14 mouse cellular contexts compared by ENCODE assay signal in the genomic region with DNA sequence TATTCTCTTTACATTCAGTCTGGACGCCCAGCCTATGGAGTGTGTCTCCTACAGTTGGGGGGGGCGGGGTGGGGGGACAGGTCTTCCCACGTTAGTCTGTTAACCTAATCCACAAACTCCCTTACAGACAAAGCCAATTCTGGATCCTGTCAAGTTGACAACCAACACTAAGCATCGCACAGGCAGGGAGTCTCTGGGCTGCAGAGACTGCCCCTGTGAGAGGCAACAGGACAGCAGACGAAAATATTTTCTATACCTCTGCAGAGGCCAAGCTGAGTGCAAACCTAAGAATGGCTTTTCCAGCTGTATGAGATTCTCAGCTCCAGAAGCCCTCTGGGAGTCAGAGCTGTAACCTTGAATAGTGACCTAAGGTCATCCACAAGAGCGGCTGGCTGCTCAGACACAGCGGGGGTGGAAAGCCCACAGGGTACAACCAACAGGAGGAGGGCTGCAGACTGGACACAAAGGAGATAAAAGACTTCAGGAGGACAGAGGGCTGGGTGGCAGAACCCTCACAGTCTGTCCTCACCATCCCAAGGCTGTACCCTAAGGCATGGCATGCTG. TPM values are rescaled to one million over a fixed set of nuclear protein-coding genes. Genes with fewer than 3 reads are reported as not detected.
DNase-seq lines count a peak whose midpoint lies in the region; ATAC-seq and TF ChIP-seq lines count a peak whose summit lies in the region.
"Had no signal": no experiment of that assay in that cellular context is flagged by ENCODE, and none has a peak within 500 bp of the region (broad histone marks: within the 10 kb centered on the region; RNA-seq: fewer than 3 reads in every experiment).

No protein-coding gene starts in this region.

- H3K9ac ChIP-seq in heart, adult 2 months (ENCODE audit: low read depth, low read length): peak overlapping the region; percentile 7; the same call in 1 of the 2 replicates
- H3K9ac ChIP-seq in ES-E14 (ENCODE audit: insufficient read depth, low read depth, low read length, poor library complexity, severe bottlenecking): no peak overlapping the region
- H3K9ac ChIP-seq in hindbrain, embryonic 12.5 days: no peak overlapping the region
- peak overlapping the region; percentile 7; the same call in 1 of the 2 replicates for H3K9ac ChIP-seq in midbrain, embryonic 11.5 days (ENCODE audit: low read length)
- H3K9ac ChIP-seq: embryonic facial prominence, embryonic 13.5 days had no signal

- no peaks in the 10 kb centered on the region for H3K27me3 ChIP-seq in heart, adult 2 months (ENCODE audit: control insufficient read depth, insufficient read depth, low read length)
- no peaks in the 10 kb centered on the region for H3K27me3 ChIP-seq in hindbrain, embryonic 12.5 days
- H3K27me3 ChIP-seq in midbrain, embryonic 11.5 days (ENCODE audit: control insufficient read depth, insufficient read depth, low read length): no peaks in the 10 kb centered on the region
- H3K27me3 ChIP-seq: embryonic facial prominence, embryonic 13.5 days had no signal

- no peak for TF ChIP-seq POLR2A in heart, adult 2 months (IDR thresholded peaks at IDR 0.05; ENCODE audit: insufficient read depth, low read depth, low read length)

- H3K27ac ChIP-seq in heart, adult 2 months: peak overlapping the region; percentile 15
- 0 out of 2 replicates have a peak overlapping the region, but pooled peaks have one; percentile 24 for H3K27ac ChIP-seq in ES-E14 (ENCODE audit: insufficient read depth, low read depth, low read length, poor library complexity, severe bottlenecking)
- H3K27ac ChIP-seq in hindbrain, embryonic 12.5 days: peak overlapping the region; percentile 74
- peak overlapping the region; percentile 6; the same call in 1 of the 2 replicates for H3K27ac ChIP-seq in midbrain, embryonic 11.5 days (ENCODE audit: low read depth, low read length)
- H3K27ac ChIP-seq: embryonic facial prominence, embryonic 13.5 days; macrophage had no signal

- intact Hi-C loops in heart, adult 2 months (cut with DNase I): no loop called here
- intact Hi-C loops in heart, postnatal 25 days (cut with DNase I): no loop called here

- in situ Hi-C loops in ES-E14 (cut with MboI; ENCODE audit: low sequenced_read_pairs in 2 of 2, unreplicated experiment in 2 of 2): no loop called here

- H3K79me2 ChIP-seq in heart, adult 2 months (replicated peaks; ENCODE audit: control insufficient read depth, insufficient read depth, low read length): no peaks in the 10 kb centered on the region

- peaks cover 9% of the 10 kb centered on the region for H3K36me3 ChIP-seq in heart, adult 2 months (ENCODE audit: control insufficient read depth, insufficient read depth, low read length)
- H3K36me3 ChIP-seq in ES-E14 (ENCODE audit: control insufficient read depth, insufficient read depth, low read length, poor library complexity, severe bottlenecking): no peaks in the 10 kb centered on the region
- no peaks in the 10 kb centered on the region for H3K36me3 ChIP-seq in hindbrain, embryonic 12.5 days
- no peaks in the 10 kb centered on the region for H3K36me3 ChIP-seq in midbrain, embryonic 11.5 days (ENCODE audit: control insufficient read depth, insufficient read depth, low read length)
- H3K36me3 ChIP-seq: embryonic facial prominence, embryonic 13.5 days had no signal

- no peaks in the 10 kb centered on the region for H3K9me3 ChIP-seq in ES-E14 (ENCODE audit: control insufficient read depth, insufficient read depth, low read depth, low read length)
- H3K9me3 ChIP-seq in hindbrain, embryonic 12.5 days (replicated peaks): no peaks in the 10 kb centered on the region
- H3K9me3 ChIP-seq in midbrain, embryonic 11.5 days (ENCODE audit: control insufficient read depth, low read length): no peaks in the 10 kb centered on the region
- H3K9me3 ChIP-seq: embryonic facial prominence, embryonic 13.5 days had no signal

- no peak for DNase-seq in heart, adult 2 months
- no peak for DNase-seq in heart, postnatal 25 days (ENCODE audit: low spot score)
- DNase-seq in ES-E14 (ENCODE audit: low read depth, low spot score): no peak
- peak; percentile 86 for DNase-seq in midbrain, embryonic 11.5 days (ENCODE audit: low spot score, missing footprints)
- DNase-seq in thymus, postnatal 14 days: no peak
- no peak for DNase-seq in layer of hippocampus, postnatal 10 days (ENCODE audit: low spot score in 2 of 2)
- DNase-seq in layer of hippocampus, adult 18-20 months (ENCODE audit: low spot score in 2 of 2): no peak
- DNase-seq: adrenal gland, postnatal 10 days; kidney, adult 9 months; right cerebral cortex, adult 18-20 months had no signal

- WGBS in heart, adult 2 months: 16% methylated on average over 7 of the region's 7 CpGs
- 4% methylated on average over 7 of the region's 7 CpGs for WGBS in hindbrain, embryonic 12.5 days
- WGBS in midbrain, embryonic 11.5 days: 7% methylated on average over 7 of the region's 7 CpGs

- ATAC-seq in hindbrain, embryonic 12.5 days (ENCODE audit: low FRiP score): peak; percentile 56
- peak; percentile 71 for ATAC-seq in midbrain, embryonic 11.5 days (ENCODE audit: low FRiP score)

- H3K4me3 ChIP-seq in heart, adult 2 months: no peak overlapping the region
- H3K4me3 ChIP-seq in ES-E14 (ENCODE audit: insufficient read depth in 1 of 2, low read depth in 1 of 2, low read length in 2 of 2, poor library complexity in 1 of 2, severe bottlenecking in 1 of 2): no peak overlapping the region
- no peak overlapping the region for H3K4me3 ChIP-seq in hindbrain, embryonic 12.5 days
- H3K4me3 ChIP-seq in midbrain, embryonic 11.5 days (ENCODE audit: low read depth, low read length): no peak overlapping the region
- H3K4me3 ChIP-seq: embryonic facial prominence, embryonic 13.5 days had no signal

- 0 out of 2 replicates have a peak overlapping the region, but pooled peaks have one; percentile 2 for H3K4me2 ChIP-seq in hindbrain, embryonic 12.5 days (replicated peaks)
- H3K4me2 ChIP-seq in midbrain, embryonic 11.5 days: no peak overlapping the region
- H3K4me2 ChIP-seq: embryonic facial prominence, embryonic 13.5 days had no signal

- H3K4me1 ChIP-seq in heart, adult 2 months (ENCODE audit: control insufficient read depth, insufficient read depth, low read length): peaks cover 19% of the 10 kb centered on the region
- H3K4me1 ChIP-seq in ES-E14 (ENCODE audit: control insufficient read depth in 2 of 2, insufficient read depth in 2 of 2, low read length in 2 of 2, poor library complexity in 1 of 2): peaks cover 6 to 22% of the 10 kb centered on the region in 2 experiments
- H3K4me1 ChIP-seq in hindbrain, embryonic 12.5 days: peaks cover 31% of the 10 kb centered on the region
- H3K4me1 ChIP-seq in midbrain, embryonic 11.5 days (ENCODE audit: control insufficient read depth, insufficient read depth, low read length): peaks cover 16% of the 10 kb centered on the region
- H3K4me1 ChIP-seq: embryonic facial prominence, embryonic 13.5 days had no signal

- no peak for TF ChIP-seq EP300 in heart, adult 2 months (IDR thresholded peaks at IDR 0.05; ENCODE audit: insufficient read depth, low read depth, low read length)

- TF ChIP-seq CTCF in heart, adult 2 months (IDR thresholded peaks at IDR 0.05): no peak

TF ChIP-seq in ES-E14, 5 proteins besides CTCF, POLR2A, EP300 and RAD21:
- TF ChIP-seq HCFC1 (IDR thresholded peaks at IDR 0.05; ENCODE audit: borderline replicate concordance, insufficient read depth, low read length): no peak
- TF ChIP-seq ZC3H11A (IDR thresholded peaks at IDR 0.05; ENCODE audit: borderline replicate concordance, low read depth, low read length): no peak
- no peak for TF ChIP-seq CHD2 (IDR thresholded peaks at IDR 0.05; ENCODE audit: low read depth, low read length)
- no peak for TF ChIP-seq MAFK (IDR thresholded peaks at IDR 0.05; ENCODE audit: insufficient read depth, low read depth, low read length)
- TF ChIP-seq ZNF384 (IDR thresholded peaks at IDR 0.05; ENCODE audit: low read depth, low read length): no peak

RNA-seq across cellular contexts. Expression of a gene that starts 17.7 kb away (rescaled TPM):
- 100 to 1,000 TPM; 256 to 332 TPM for total RNA-seq in heart, adult 2 months (2021)
- polyA plus RNA-seq in heart, adult 2 months (2012; rRNA removed): 301 and 494 TPM in 2 replicates
- total RNA-seq in heart, postnatal 25 days (2021): 100 to 1,000 TPM; 217 to 247 TPM
- total RNA-seq in ES-E14 (2012; rRNA removed): 3.2 and 4.0 TPM in 2 replicates
- 28.4 and 32.6 TPM in 2 replicates for polyA plus RNA-seq in hindbrain, embryonic 12.5 days (2016; fragmentation: Nextera tagmentation; extraction: Ambion mirVana)
- polyA plus RNA-seq in midbrain, embryonic 11.5 days (2014; fragmentation: Nextera tagmentation; extraction: Ambion mirVana): 20.5 and 21.5 TPM in 2 replicates
- 10 to 100 TPM; 19.5 to 21.9 TPM for total RNA-seq in layer of hippocampus, postnatal 10 days (2021)
- 10 to 100 TPM; 23.7 to 25.7 TPM for total RNA-seq in layer of hippocampus, adult 18-20 months (2021)
- polyA plus RNA-seq: C2C12 had no signal

RNA-seq across cellular contexts. Expression of a gene that starts 38.6 kb away (rescaled TPM):
- total RNA-seq in heart, adult 2 months (2021): under 1 TPM; 0.10 to 0.14 TPM
- polyA plus RNA-seq in heart, adult 2 months (2012; rRNA removed): not detected in 2 replicates
- total RNA-seq in heart, postnatal 25 days (2021): under 1 TPM in 1 of 2 experiments, not detected in 1; 0.10 TPM
- total RNA-seq in ES-E14 (2012; rRNA removed): 0.13 TPM in 1 of 2 replicates, not detected in the other
- polyA plus RNA-seq in hindbrain, embryonic 12.5 days (2016; fragmentation: Nextera tagmentation; extraction: Ambion mirVana): 1.0 and 1.3 TPM in 2 replicates
- 0.31 and 0.33 TPM in 2 replicates for polyA plus RNA-seq in midbrain, embryonic 11.5 days (2014; fragmentation: Nextera tagmentation; extraction: Ambion mirVana)
- under 1 TPM; 0.09 to 0.30 TPM for total RNA-seq in layer of hippocampus, postnatal 10 days (2021)
- not detected for total RNA-seq in layer of hippocampus, adult 18-20 months (2021)
- total RNA-seq: adrenal gland, postnatal 10 days had no signal
- polyA plus RNA-seq: C2C12; embryonic facial prominence, embryonic 13.5 days; macrophage had no signal

RNA-seq across cellular contexts. Expression of a gene that starts 42.2 kb away (rescaled TPM):
- 10 to 100 TPM; 52.6 to 56.9 TPM for total RNA-seq in heart, adult 2 months (2021)
- polyA plus RNA-seq in heart, adult 2 months (2012; rRNA removed): 37.5 and 59.4 TPM in 2 replicates
- total RNA-seq in heart, postnatal 25 days (2021): 10 to 100 TPM; 52.0 to 55.7 TPM
- total RNA-seq in ES-E14 (2012; rRNA removed): 35.0 and 44.0 TPM in 2 replicates
- 36.1 and 38.1 TPM in 2 replicates for polyA plus RNA-seq in hindbrain, embryonic 12.5 days (2016; fragmentation: Nextera tagmentation; extraction: Ambion mirVana)
- 36.9 and 37.7 TPM in 2 replicates for polyA plus RNA-seq in midbrain, embryonic 11.5 days (2014; fragmentation: Nextera tagmentation; extraction: Ambion mirVana)
- 10 to 100 TPM; 48.9 to 53.0 TPM for total RNA-seq in layer of hippocampus, postnatal 10 days (2021)
- 10 to 100 TPM; 52.6 to 53.3 TPM for total RNA-seq in layer of hippocampus, adult 18-20 months (2021)

Comparison
In these comparisons a context has a peak if more than half of its experiments do, and no peak if none do; other contexts are left out.
1. H3K27ac ChIP-seq: peak in every context shown above with its lines; median percentile 74 in hindbrain, embryonic 12.5 days; 24 in ES-E14; 15 in heart, adult 2 months; 6 in midbrain, embryonic 11.5 days.
2. H3K9ac ChIP-seq: peak in heart, adult 2 months (single experiment) and midbrain, embryonic 11.5 days (single experiment); none in ES-E14 (single experiment) and hindbrain, embryonic 12.5 days (single experiment).
3. RNA of a gene that starts 17.7 kb away (total RNA-seq): 256 to 332 TPM in heart, adult 2 months and 217 to 247 TPM in heart, postnatal 25 days; 23.7 to 25.7 TPM in layer of hippocampus, adult 18-20 months, 19.5 to 21.9 TPM in layer of hippocampus, postnatal 10 days and 3.2 to 4.0 TPM in ES-E14; every median in the first group is over 4 times any median in the second.